Mouse (Mus musculus): ENCODE results near the gene Mcm6.
A peak's percentile ranks its signal among the peaks of the same experiment; 100 is the strongest.
"Not testable (repeated sequence)": the region's sequence is repeated elsewhere in the genome, so short reads cannot be mapped to it uniquely, and the experiment has no call there.

Mcm6 gene

GRCm38 (mm10) chr1:128330313-128330712 lies 29.2 kb downstream of the Mcm6 start:
- no peak for DNase-seq (ENCODE audit: low spot score)

GRCm38 (mm10) chr1:128328218-128328617 lies 31.2 kb downstream of the Mcm6 start, which contains the start of gene Lct:
Lct (minus strand) TSS chr1:128328318.
- DNase-seq (ENCODE audit: low spot score): no peak

- no peak for DNase-seq (ENCODE audit: low spot score)
Measured at GRCm38 (mm10) chr1:128327165-128327564, 32.3 kb downstream of the Mcm6 start.

GRCm38 (mm10) chr1:128324776-128325175 lies 34.7 kb downstream of the Mcm6 start:
- no peak for DNase-seq (ENCODE audit: low spot score)

GRCm38 (mm10) chr1:128323026-128323643 lies 36.3 kb downstream of the Mcm6 start:
- DNase-seq (ENCODE audit: low spot score): no peak

GRCm38 (mm10) chr1:128319266-128319665 lies 40.2 kb downstream of the Mcm6 start:
- not testable (repeated sequence) for DNase-seq (ENCODE audit: low spot score)

GRCm38 (mm10) chr1:128314665-128315064 lies 44.8 kb downstream of the Mcm6 start:
- no peak for DNase-seq (ENCODE audit: low spot score)

GRCm38 (mm10) chr1:128309043-128309442 lies 50.4 kb downstream of the Mcm6 start:
- DNase-seq (ENCODE audit: low spot score): no peak

- DNase-seq (ENCODE audit: low spot score): no peak
Measured at GRCm38 (mm10) chr1:128303900-128304299, 55.6 kb downstream of the Mcm6 start.

GRCm38 (mm10) chr1:128295717-128296528 lies 63.5 kb downstream of the Mcm6 start:
- no peak for DNase-seq (ENCODE audit: low spot score)

GRCm38 (mm10) chr1:128295296-128295695 lies 64.2 kb downstream of the Mcm6 start:
- DNase-seq (ENCODE audit: low spot score): no peak

GRCm38 (mm10) chr1:128293524-128293923 lies 65.9 kb downstream of the Mcm6 start:
- DNase-seq (ENCODE audit: low spot score): no peak

- peak; percentile 33 for DNase-seq (ENCODE audit: low spot score)
Measured at GRCm38 (mm10) chr1:128290295-128290694, 69.2 kb downstream of the Mcm6 start.

- DNase-seq (ENCODE audit: low spot score): no peak
Measured at GRCm38 (mm10) chr1:128285136-128285535, 74.3 kb downstream of the Mcm6 start.

- no peak for DNase-seq (ENCODE audit: low spot score)
Measured at GRCm38 (mm10) chr1:128284157-128284690, 75.2 kb downstream of the Mcm6 start.

GRCm38 (mm10) chr1:128282924-128283323 lies 76.5 kb downstream of the Mcm6 start:
- no peak for DNase-seq (ENCODE audit: low spot score)

GRCm38 (mm10) chr1:128281753-128282152 lies 77.7 kb downstream of the Mcm6 start:
- DNase-seq (ENCODE audit: low spot score): no peak

All from layer of hippocampus, adult 11-12 months (tissue).